20 mouse cellular contexts compared by ENCODE assay signal in genomic region chr11:94713246-94713860, GRCm38 (mm10). TPM values are rescaled to one million over a fixed set of nuclear protein-coding genes. Genes with fewer than 3 reads are reported as not detected.
DNase-seq lines count a peak whose midpoint lies in the region; ATAC-seq and TF ChIP-seq lines count a peak whose summit lies in the region.
"Had no signal": no experiment of that assay in that cellular context is flagged by ENCODE, and none has a peak within 500 bp of the region (broad histone marks: within the 10 kb centered on the region; RNA-seq: fewer than 3 reads in every experiment).

No protein-coding gene starts in this region.

- no peaks in the 10 kb centered on the region for H3K9me3 ChIP-seq in kidney, embryonic 14.5 days (ENCODE audit: control insufficient read depth, low read length)
- H3K9me3 ChIP-seq in midbrain, postnatal 0 days (ENCODE audit: low read length) = no peaks in the 10 kb centered on the region
- H3K9me3 ChIP-seq in midbrain, embryonic 15.5 days = no peaks in the 10 kb centered on the region
- no peaks in the 10 kb centered on the region for H3K9me3 ChIP-seq in limb, embryonic 13.5 days
- H3K9me3 ChIP-seq: liver, embryonic 12.5 days had no signal

- H3K9ac ChIP-seq in kidney, embryonic 14.5 days (ENCODE audit: low read depth, low read length) = no peak overlapping the region
- no peak overlapping the region for H3K9ac ChIP-seq in midbrain, postnatal 0 days (replicated peaks; ENCODE audit: low read length, poor library complexity, severe bottlenecking)
- H3K9ac ChIP-seq in midbrain, embryonic 15.5 days = no peak overlapping the region
- 0 out of 2 replicates have a peak overlapping the region, but pooled peaks have one; percentile 25 for H3K9ac ChIP-seq in limb, embryonic 13.5 days
- H3K9ac ChIP-seq: heart, embryonic 12.5 days; liver, embryonic 12.5 days had no signal

- no peaks in the 10 kb centered on the region for H3K27me3 ChIP-seq in kidney, embryonic 14.5 days (ENCODE audit: control insufficient read depth, insufficient read depth, low read length)
- H3K27me3 ChIP-seq in midbrain, postnatal 0 days (ENCODE audit: insufficient read depth, low read length) = no peaks in the 10 kb centered on the region
- H3K27me3 ChIP-seq in midbrain, embryonic 15.5 days (replicated peaks) = no peaks in the 10 kb centered on the region
- H3K27me3 ChIP-seq in limb, embryonic 13.5 days = no peaks in the 10 kb centered on the region

- no peak overlapping the region for H3K4me3 ChIP-seq in kidney, embryonic 14.5 days (ENCODE audit: low read length)
- H3K4me3 ChIP-seq in midbrain, postnatal 0 days (ENCODE audit: low read depth, low read length) = no peak overlapping the region
- no peak overlapping the region for H3K4me3 ChIP-seq in midbrain, embryonic 15.5 days
- H3K4me3 ChIP-seq in limb, embryonic 13.5 days = no peak overlapping the region
- H3K4me3 ChIP-seq: heart, embryonic 12.5 days; layer of hippocampus, adult 2 months; liver, embryonic 12.5 days; myocyte had no signal

- no peak overlapping the region for H3K27ac ChIP-seq in kidney, embryonic 14.5 days (ENCODE audit: low read depth, low read length)
- H3K27ac ChIP-seq in midbrain, postnatal 0 days (ENCODE audit: low read depth, low read length) = no peak overlapping the region
- no peak overlapping the region for H3K27ac ChIP-seq in midbrain, embryonic 15.5 days
- peak overlapping the region; percentile 17; the same call in 1 of the 2 replicates for H3K27ac ChIP-seq in limb, embryonic 13.5 days
- H3K27ac ChIP-seq: layer of hippocampus, adult 2 months; liver, embryonic 12.5 days had no signal

- no peak overlapping the region for H3K4me2 ChIP-seq in kidney, embryonic 14.5 days (replicated peaks; ENCODE audit: low read depth, low read length)
- no peak overlapping the region for H3K4me2 ChIP-seq in midbrain, postnatal 0 days (ENCODE audit: low read depth, low read length, poor library complexity, severe bottlenecking)
- H3K4me2 ChIP-seq in midbrain, embryonic 15.5 days = no peak overlapping the region
- 0 out of 2 replicates have a peak overlapping the region, but pooled peaks have one; percentile 16 for H3K4me2 ChIP-seq in limb, embryonic 13.5 days (replicated peaks)
- H3K4me2 ChIP-seq: heart, embryonic 12.5 days; liver, embryonic 12.5 days had no signal

- DNase-seq in cerebellum, postnatal 14 days = peak; percentile 23 to 39
- DNase-seq in cerebellum, adult 18-20 months = no peak
- peak; percentile 62 to 71 for DNase-seq in kidney, postnatal 4 days
- peak; percentile 19 for DNase-seq in midbrain, postnatal 0 days (ENCODE audit: low spot score)
- no peak for DNase-seq in spleen, postnatal 36 days (ENCODE audit: low spot score in 2 of 2)
- DNase-seq: adrenal gland, postnatal 14 days; cerebellum, postnatal 36 days; heart, postnatal 4 days had no signal

- WGBS in kidney, embryonic 14.5 days = 43% methylated on average over 11 of the region's 11 CpGs
- WGBS in midbrain, postnatal 0 days = 58% methylated on average over 11 of the region's 11 CpGs
- WGBS in midbrain, embryonic 15.5 days = 49% methylated on average over 11 of the region's 11 CpGs
- 28% methylated on average over 11 of the region's 11 CpGs for WGBS in limb, embryonic 13.5 days

- no peak for ATAC-seq in kidney, embryonic 14.5 days (ENCODE audit: low FRiP score, low TSS enrichment)
- ATAC-seq in midbrain, postnatal 0 days (ENCODE audit: low FRiP score) = no peak
- ATAC-seq in midbrain, embryonic 15.5 days (replicated peaks) = no peak
- ATAC-seq in limb, embryonic 13.5 days (ENCODE audit: low FRiP score, low read depth) = peak; percentile 61; the same call in 1 of the 2 replicates
- ATAC-seq: forebrain, embryonic 14.5 days; liver, embryonic 12.5 days had no signal

- peaks cover 8% of the 10 kb centered on the region; the same call in 1 of the 2 replicates for H3K4me1 ChIP-seq in kidney, embryonic 14.5 days (ENCODE audit: control insufficient read depth, insufficient read depth, low read length)
- no peaks in the 10 kb centered on the region; the same call in 1 of the 2 replicates for H3K4me1 ChIP-seq in midbrain, postnatal 0 days (ENCODE audit: insufficient read depth, low read length)
- H3K4me1 ChIP-seq in midbrain, embryonic 15.5 days = peaks cover 12% of the 10 kb centered on the region; the same call in 1 of the 2 replicates
- peaks cover 20% of the 10 kb centered on the region for H3K4me1 ChIP-seq in limb, embryonic 13.5 days
- H3K4me1 ChIP-seq: liver, embryonic 12.5 days had no signal

- TF ChIP-seq CTCF in midbrain, postnatal 0 days (IDR thresholded peaks at IDR 0.05) = no peak

- H3K36me3 ChIP-seq in kidney, embryonic 14.5 days (ENCODE audit: control insufficient read depth, insufficient read depth, low read length) = no peaks in the 10 kb centered on the region
- no peaks in the 10 kb centered on the region for H3K36me3 ChIP-seq in midbrain, postnatal 0 days (ENCODE audit: insufficient read depth, low read length)
- H3K36me3 ChIP-seq in midbrain, embryonic 15.5 days (replicated peaks) = no peaks in the 10 kb centered on the region
- no peaks in the 10 kb centered on the region for H3K36me3 ChIP-seq in limb, embryonic 13.5 days
- H3K36me3 ChIP-seq: heart, embryonic 12.5 days; liver, embryonic 12.5 days had no signal

RNA-seq across cellular contexts. Expression of gene Gm11541, which starts 9.1 kb away (rescaled TPM):
- polyA plus RNA-seq in kidney, embryonic 14.5 days (2014; fragmentation: Nextera tagmentation; extraction: Ambion mirVana) = 0.23 and 0.99 TPM in 2 replicates
- 0.22 TPM in 1 of 2 replicates, not detected in the other for total RNA-seq in midbrain, postnatal 0 days (2014; rRNA removed)
- not detected in 2 replicates for polyA plus RNA-seq in midbrain, postnatal 0 days (2015; fragmentation: Nextera tagmentation; extraction: Ambion mirVana)
- polyA plus RNA-seq in midbrain, embryonic 15.5 days (2015; fragmentation: Nextera tagmentation; extraction: Ambion mirVana) = not detected in 2 replicates
- 0.11 TPM in 1 of 2 replicates, not detected in the other for polyA plus RNA-seq in limb, embryonic 13.5 days (2015; fragmentation: Nextera tagmentation; extraction: Ambion mirVana)
- total RNA-seq: adrenal gland, postnatal 14 days; heart, postnatal 4 days; layer of hippocampus, adult 2 months; left cerebral cortex, adult 8-10 months; megakaryocyte-erythroid progenitor cell, adult 5-6 weeks had no signal
- polyA plus RNA-seq: forebrain, embryonic 14.5 days; gonadal fat pad, adult 2 months; heart, embryonic 12.5 days; liver, embryonic 12.5 days; myocyte; spleen, adult 2 months had no signal

RNA-seq across cellular contexts. Expression of gene Cdc34b, which starts 28.2 kb away (rescaled TPM):
- not detected in 2 replicates for polyA plus RNA-seq in kidney, embryonic 14.5 days (2014; fragmentation: Nextera tagmentation; extraction: Ambion mirVana)
- total RNA-seq in midbrain, postnatal 0 days (2014; rRNA removed) = 1.1 TPM in 1 of 2 replicates, not detected in the other
- 0.14 TPM in 1 of 2 replicates, not detected in the other for polyA plus RNA-seq in midbrain, postnatal 0 days (2015; fragmentation: Nextera tagmentation; extraction: Ambion mirVana)
- polyA plus RNA-seq in midbrain, embryonic 15.5 days (2015; fragmentation: Nextera tagmentation; extraction: Ambion mirVana) = 0.14 TPM in 1 of 2 replicates, not detected in the other
- 0.17 TPM in 1 of 2 replicates, not detected in the other for polyA plus RNA-seq in limb, embryonic 13.5 days (2015; fragmentation: Nextera tagmentation; extraction: Ambion mirVana)
- total RNA-seq: adrenal gland, postnatal 14 days; layer of hippocampus, adult 2 months; megakaryocyte-erythroid progenitor cell, adult 5-6 weeks had no signal
- polyA plus RNA-seq: forebrain, embryonic 14.5 days; heart, embryonic 12.5 days; liver, embryonic 12.5 days; spleen, adult 2 months had no signal

RNA-seq across cellular contexts. Expression of gene Xylt2, which starts 36.0 kb away (rescaled TPM):
- polyA plus RNA-seq in kidney, embryonic 14.5 days (2014; fragmentation: Nextera tagmentation; extraction: Ambion mirVana) = 16.8 and 18.5 TPM in 2 replicates
- 38.4 and 45.8 TPM in 2 replicates for total RNA-seq in midbrain, postnatal 0 days (2014; rRNA removed)
- 10.2 and 12.5 TPM in 2 replicates for polyA plus RNA-seq in midbrain, postnatal 0 days (2015; fragmentation: Nextera tagmentation; extraction: Ambion mirVana)
- 12.8 and 14.5 TPM in 2 replicates for polyA plus RNA-seq in midbrain, embryonic 15.5 days (2015; fragmentation: Nextera tagmentation; extraction: Ambion mirVana)
- 21.8 and 23.5 TPM in 2 replicates for polyA plus RNA-seq in limb, embryonic 13.5 days (2015; fragmentation: Nextera tagmentation; extraction: Ambion mirVana)

RNA-seq across cellular contexts. Expression of gene Eme1, which starts 59.6 kb away (rescaled TPM):
- 29.9 and 33.6 TPM in 2 replicates for polyA plus RNA-seq in kidney, embryonic 14.5 days (2014; fragmentation: Nextera tagmentation; extraction: Ambion mirVana)
- total RNA-seq in midbrain, postnatal 0 days (2014; rRNA removed) = 0.28 and 0.49 TPM in 2 replicates
- polyA plus RNA-seq in midbrain, postnatal 0 days (2015; fragmentation: Nextera tagmentation; extraction: Ambion mirVana) = 0.75 and 0.82 TPM in 2 replicates
- polyA plus RNA-seq in midbrain, embryonic 15.5 days (2015; fragmentation: Nextera tagmentation; extraction: Ambion mirVana) = 3.1 and 3.5 TPM in 2 replicates
- 24.9 and 26.9 TPM in 2 replicates for polyA plus RNA-seq in limb, embryonic 13.5 days (2015; fragmentation: Nextera tagmentation; extraction: Ambion mirVana)

RNA-seq across cellular contexts. Expression of gene Mrpl27, which starts 59.8 kb away (rescaled TPM):
- 154 and 193 TPM in 2 replicates for polyA plus RNA-seq in kidney, embryonic 14.5 days (2014; fragmentation: Nextera tagmentation; extraction: Ambion mirVana)
- total RNA-seq in midbrain, postnatal 0 days (2014; rRNA removed) = 42.5 and 49.5 TPM in 2 replicates
- 162 and 169 TPM in 2 replicates for polyA plus RNA-seq in midbrain, postnatal 0 days (2015; fragmentation: Nextera tagmentation; extraction: Ambion mirVana)
- polyA plus RNA-seq in midbrain, embryonic 15.5 days (2015; fragmentation: Nextera tagmentation; extraction: Ambion mirVana) = 133 and 138 TPM in 2 replicates
- 153 and 159 TPM in 2 replicates for polyA plus RNA-seq in limb, embryonic 13.5 days (2015; fragmentation: Nextera tagmentation; extraction: Ambion mirVana)

Comparison
In these comparisons a context has a peak if more than half of its experiments do, and no peak if none do; other contexts are left out.
1. DNase-seq: peak in cerebellum, postnatal 14 days (2 of 2), kidney, postnatal 4 days (2 of 2) and midbrain, postnatal 0 days (single experiment); none in cerebellum, adult 18-20 months (0 of 2) and spleen, postnatal 36 days (0 of 2).